Mouse (Mus musculus) midbrain, embryonic 12.5 days (tissue): Measurements from ENCODE around the gene Creb3l1. TPM values are rescaled to one million over a fixed set of nuclear protein-coding genes. Genes with fewer than 3 reads are reported as not detected.
A peak's percentile ranks its signal among the peaks of the same experiment; 100 is the strongest.

Source experiments
- ATAC-seq: fragments of 200-750 bp; cut with Nextera tagmentation; 2 replicates; pipeline ENCODE4 v1.8.0; 2017; ENCODE audit warnings: low read depth, moderate TSS enrichment, moderate library complexity; ENCODE audit not compliant: low FRiP score
- H3K27ac ChIP-seq: fragments of 300-500 bp; sonication (generic); replicated peaks from 2 replicates; pipeline ENCODE4 v1.5.1; 2016; ENCODE audit warnings: mild to moderate bottlenecking
- H3K27me3 ChIP-seq: fragments of 300-500 bp; sonication (generic); 2 replicates; pipeline ENCODE4 v1.6.1; 2016; ENCODE audit warnings: mild to moderate bottlenecking
- H3K36me3 ChIP-seq: fragments of 300-500 bp; sonication (generic); 2 replicates; pipeline ENCODE4 v1.6.1; 2016
- H3K4me1 ChIP-seq: fragments of 300-500 bp; sonication (generic); 2 replicates; pipeline ENCODE4 v1.6.1; 2016
- H3K4me2 ChIP-seq: fragments of 300-500 bp; sonication (generic); replicated peaks from 2 replicates; pipeline ENCODE4 v1.6.1; 2016; ENCODE audit warnings: mild to moderate bottlenecking, moderate library complexity
- H3K4me3 ChIP-seq: fragments of 300-500 bp; sonication (generic); 2 replicates; pipeline ENCODE4 v1.5.1; 2016; ENCODE audit warnings: mild to moderate bottlenecking
- H3K9ac ChIP-seq: fragments of 300-500 bp; sonication (generic); replicated peaks from 2 replicates; pipeline ENCODE4 v1.6.1; 2016; ENCODE audit warnings: mild to moderate bottlenecking, moderate library complexity
- H3K9me3 ChIP-seq: fragments of 300-500 bp; sonication (generic); 2 replicates; pipeline ENCODE4 v1.6.1; 2016; ENCODE audit warnings: mild to moderate bottlenecking
- WGBS: fragments of 180-500 bp; shearing (Covaris S2); methylation state at CpG from one replicate; pipeline ENCODE4 v1.1.7; 2016; 5-methylcytosine and 5-hydroxymethylcytosine counted together
- polyA plus RNA-seq: library from polyadenylated mRNA; unstranded; fragments of >200 nt; fragmentation: Nextera tagmentation; extraction: Ambion mirVana; gene quantifications from 2 replicates; pipeline ENCODE4 v1.2.1, GENCODE M21; 2016

The Creb3l1 gene
- polyA plus RNA-seq, 1 experiment from 2014 or later: 2.5 TPM

DNA sequence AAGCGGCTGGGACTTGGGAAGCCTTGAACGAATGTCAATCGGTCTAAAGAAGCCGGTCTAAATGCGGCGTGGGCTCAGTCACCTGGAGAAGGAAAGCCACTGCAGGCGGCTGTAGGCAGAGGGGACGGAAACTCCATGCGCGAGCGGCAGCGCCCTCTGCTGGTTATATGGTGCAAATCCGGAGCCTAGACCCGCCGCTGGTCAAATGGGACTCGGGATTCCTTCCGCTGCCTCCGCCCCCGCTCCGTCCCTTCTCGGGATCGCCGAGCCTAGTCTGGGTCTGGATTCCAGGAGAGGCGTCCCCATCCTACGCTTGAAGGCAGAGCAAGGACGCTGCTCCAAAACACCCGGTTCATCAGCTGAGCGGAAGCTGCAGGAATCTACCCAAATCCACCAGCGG lies 34.2 kb upstream of the Creb3l1 start:
- Histone ChIP-seq H3K4me1 (peaks cover 23% of the 10 kb centered on the region), H3K9me3 (no peaks in the 10 kb centered on the region), H3K27me3 (peaks cover 74% of the 10 kb centered on the region), H3K36me3 (no peaks in the 10 kb centered on the region), H3K4me2 (peak overlapping the region; percentile 98), H3K27ac (no peak overlapping the region), H3K4me3 (peak overlapping the region; percentile 68), H3K9ac (peak overlapping the region; percentile 72)
- WGBS: under 1% methylated on average over 29 of the region's 29 CpGs
- ATAC-seq: peak; percentile 39; the same call in 1 of the 2 replicates

DNA sequence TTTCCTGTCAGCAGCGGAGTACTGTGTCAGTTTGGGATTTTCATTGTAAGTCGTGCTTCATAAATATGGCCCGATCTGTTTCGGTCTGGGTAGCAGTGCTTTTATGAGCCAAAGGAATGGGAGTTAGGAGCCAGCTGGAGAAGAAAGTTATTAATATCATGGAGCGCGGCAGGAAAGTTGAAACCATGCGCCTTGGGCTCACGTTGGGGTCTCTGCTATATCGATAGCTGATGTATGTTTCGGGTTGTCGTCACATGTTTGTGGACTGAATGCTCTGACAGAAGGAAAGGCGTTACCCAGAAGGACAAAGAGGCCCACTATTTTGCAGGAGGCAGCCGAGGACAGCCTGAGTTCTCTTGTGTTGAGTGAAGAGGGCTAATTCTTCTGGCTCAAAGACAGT lies 32.5 kb upstream of the Creb3l1 start:
- Histone ChIP-seq H3K4me2 (no peak overlapping the region), H3K27ac (no peak overlapping the region), H3K36me3 (no peaks in the 10 kb centered on the region), H3K4me3 (no peak overlapping the region), H3K27me3 (peaks cover 84% of the 10 kb centered on the region), H3K9ac (no peak overlapping the region), H3K9me3 (no peaks in the 10 kb centered on the region), H3K4me1 (peaks cover 23% of the 10 kb centered on the region)
- no peak for ATAC-seq
- 82% methylated on average over 13 of the region's 13 CpGs for whole genome bisulfite sequencing

DNA sequence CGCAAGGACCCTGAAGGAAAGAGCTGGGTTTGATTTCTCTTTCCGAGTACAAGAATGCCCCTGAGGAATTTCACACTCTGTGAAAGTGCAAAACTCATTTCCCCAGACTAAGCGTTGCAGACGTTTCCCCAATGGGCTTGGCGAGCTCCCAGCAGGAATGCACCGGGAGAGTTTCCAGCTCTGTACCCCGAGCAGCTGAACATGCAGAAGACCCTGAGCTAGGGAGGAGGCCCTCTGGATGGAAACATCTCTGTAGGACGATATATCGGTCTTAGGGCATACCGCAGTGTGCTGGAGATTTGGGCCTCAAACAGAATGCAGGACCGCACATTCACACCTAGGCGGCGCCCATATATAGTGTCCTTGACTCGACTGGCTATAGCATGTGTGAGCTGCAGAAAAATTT lies 31.5 kb upstream of the Creb3l1 start:
- ATAC-seq: no peak
- peaks cover 85% of the 10 kb centered on the region for H3K27me3 ChIP-seq
- peak overlapping the region; percentile 36 for H3K4me3 ChIP-seq
- no peaks in the 10 kb centered on the region for H3K36me3 ChIP-seq
- H3K4me1 ChIP-seq: peaks cover 23% of the 10 kb centered on the region
- WGBS: 5% methylated on average over 14 of the region's 14 CpGs
- no peaks in the 10 kb centered on the region for H3K9me3 ChIP-seq
- H3K4me2 ChIP-seq: peak overlapping the region; percentile 62
- peak overlapping the region; percentile 40; the same call in 1 of the 2 replicates for H3K9ac ChIP-seq
- no peak overlapping the region; the same call in 1 of the 2 replicates for H3K27ac ChIP-seq

DNA sequence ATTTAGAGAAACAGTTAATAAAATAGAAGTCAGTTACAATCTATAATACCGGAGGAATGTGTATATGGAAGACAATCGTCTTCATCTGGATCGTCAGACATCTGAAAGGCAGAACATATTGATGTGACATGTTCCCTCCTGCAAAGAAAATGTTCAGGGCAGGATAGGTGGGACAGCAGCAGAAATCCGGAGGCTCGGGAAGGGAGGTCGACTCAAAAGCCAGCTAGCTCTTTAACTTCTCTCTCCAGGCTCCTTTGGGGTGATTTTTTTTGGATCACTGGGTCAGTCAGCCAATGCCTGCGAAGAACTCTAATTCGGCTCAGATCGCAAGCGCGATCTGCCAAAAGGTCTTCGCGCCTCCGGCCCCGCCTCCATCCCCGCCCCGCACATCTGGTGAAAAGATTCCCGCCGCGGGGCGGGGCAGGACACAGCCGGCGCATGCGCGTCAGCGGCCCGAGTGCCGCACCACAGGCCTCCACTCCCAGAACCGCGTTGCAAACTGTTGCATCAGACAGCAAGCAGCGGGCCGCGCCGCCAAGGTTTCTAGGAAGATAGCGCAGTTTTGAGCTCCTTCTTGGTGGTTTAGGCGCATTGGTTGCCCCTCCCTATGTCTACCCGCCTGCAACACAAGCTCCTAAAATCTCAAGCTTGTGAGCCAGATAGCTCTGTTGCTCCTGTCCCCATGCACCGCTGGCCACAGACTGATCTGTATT lies 31.0 kb upstream of the Creb3l1 start:
- Histone ChIP-seq H3K4me2 (peak overlapping the region; percentile 62), H3K9me3 (no peaks in the 10 kb centered on the region), H3K27me3 (peaks cover 80% of the 10 kb centered on the region), H3K36me3 (no peaks in the 10 kb centered on the region), H3K27ac (no peak overlapping the region; the same call in 1 of the 2 replicates), H3K4me3 (peak overlapping the region; percentile 36), H3K9ac (peak overlapping the region; percentile 40; the same call in 1 of the 2 replicates), H3K4me1 (peaks cover 23% of the 10 kb centered on the region)
- WGBS: 3% methylated on average over 38 of the region's 38 CpGs
- peak; percentile 48; the same call in 1 of the 2 replicates for ATAC-seq

DNA sequence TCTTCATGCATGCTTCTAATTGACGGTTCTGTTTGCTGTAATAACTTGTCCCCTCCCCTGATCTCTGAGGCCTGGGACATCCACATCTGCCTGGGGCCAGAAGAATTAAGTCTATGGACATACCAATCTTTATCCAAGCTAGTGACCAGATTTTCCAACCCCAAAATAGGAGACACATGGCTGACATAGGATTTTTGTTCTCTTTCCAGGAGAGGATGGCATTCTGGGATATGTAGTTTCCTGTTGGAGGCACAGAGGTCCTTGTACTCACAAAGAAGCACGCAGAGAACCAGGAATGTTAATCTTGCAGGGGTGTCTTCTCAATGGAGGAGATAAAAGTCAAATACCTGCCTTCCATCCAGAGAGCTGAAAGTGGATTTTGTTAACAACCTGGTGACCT lies 28.5 kb upstream of the Creb3l1 start:
- H3K36me3 ChIP-seq: no peaks in the 10 kb centered on the region
- WGBS: 50% methylated on average over 2 of the region's 2 CpGs
- H3K4me3 ChIP-seq: no peak overlapping the region
- no peak overlapping the region for H3K27ac ChIP-seq
- no peaks in the 10 kb centered on the region for H3K9me3 ChIP-seq
- H3K27me3 ChIP-seq: peaks cover 65% of the 10 kb centered on the region
- H3K9ac ChIP-seq: no peak overlapping the region
- H3K4me1 ChIP-seq: peaks cover 12% of the 10 kb centered on the region
- ATAC-seq: no peak
- no peak overlapping the region for H3K4me2 ChIP-seq

DNA sequence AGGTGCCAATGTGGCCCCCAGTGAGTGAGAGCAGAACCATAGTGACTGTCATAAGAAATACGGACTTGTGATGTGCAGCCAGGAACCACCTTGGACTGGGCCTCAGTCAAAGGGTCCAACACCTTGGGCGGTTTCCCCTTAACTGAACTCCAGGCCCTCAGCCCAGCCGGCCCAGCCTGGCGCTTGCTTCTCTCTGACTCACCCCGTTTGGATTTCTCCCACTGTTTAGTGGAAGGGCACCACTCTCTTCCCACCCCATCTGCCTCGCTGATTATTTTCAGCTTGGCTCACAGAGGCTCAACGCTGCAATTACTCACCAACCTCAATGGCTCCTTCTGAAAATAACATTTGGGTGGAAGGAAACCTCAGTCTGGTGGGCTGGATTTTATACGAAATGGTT lies 27.9 kb upstream of the Creb3l1 start:
- H3K4me1 ChIP-seq: peaks cover 12% of the 10 kb centered on the region
- H3K4me2 ChIP-seq: no peak overlapping the region
- H3K36me3 ChIP-seq: no peaks in the 10 kb centered on the region
- no peaks in the 10 kb centered on the region for H3K9me3 ChIP-seq
- H3K4me3 ChIP-seq: no peak overlapping the region
- ATAC-seq: no peak
- H3K27me3 ChIP-seq: peaks cover 59% of the 10 kb centered on the region
- H3K9ac ChIP-seq: no peak overlapping the region
- 88% methylated on average over 8 of the region's 8 CpGs for WGBS
- no peak overlapping the region for H3K27ac ChIP-seq

DNA sequence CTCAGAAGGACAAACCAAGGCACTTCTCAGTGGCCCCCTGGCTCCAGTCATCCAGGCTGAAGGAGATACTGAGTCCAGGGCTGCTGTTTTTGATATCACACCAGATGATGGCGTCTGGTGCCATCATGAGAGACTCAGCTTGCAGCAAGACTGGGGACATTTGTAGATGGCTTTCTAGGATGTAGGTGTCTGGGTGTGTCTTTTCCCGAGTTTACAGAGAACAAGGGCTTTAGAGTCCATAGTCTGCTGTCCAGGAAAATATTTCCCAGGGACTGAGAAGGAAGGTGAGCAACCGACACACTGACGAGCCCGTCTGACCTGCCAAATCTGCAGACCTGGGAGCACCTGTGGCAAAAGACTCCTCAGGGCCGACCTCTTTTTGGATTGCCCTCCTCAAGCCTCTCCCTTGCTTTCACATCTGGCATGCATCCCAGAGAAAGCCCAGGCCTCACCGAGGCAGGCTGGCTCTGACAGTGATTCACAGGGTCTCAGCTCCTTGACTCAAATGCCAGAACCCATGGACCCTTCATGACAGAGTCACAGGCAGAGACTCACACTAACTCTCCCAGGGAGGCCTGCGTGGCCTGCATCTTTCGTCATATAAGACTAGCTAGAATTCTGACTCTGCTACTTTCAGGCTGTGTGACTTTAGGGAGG lies 23.9 kb upstream of the Creb3l1 start:
- WGBS: 68% methylated on average over 9 of the region's 9 CpGs
- Histone ChIP-seq H3K9me3 (no peaks in the 10 kb centered on the region), H3K4me1 (no peaks in the 10 kb centered on the region; the same call in 1 of the 2 replicates), H3K27ac (no peak overlapping the region), H3K9ac (no peak overlapping the region), H3K36me3 (no peaks in the 10 kb centered on the region), H3K4me3 (no peak overlapping the region), H3K4me2 (no peak overlapping the region), H3K27me3 (peaks cover 26% of the 10 kb centered on the region)
- no peak for ATAC-seq

DNA sequence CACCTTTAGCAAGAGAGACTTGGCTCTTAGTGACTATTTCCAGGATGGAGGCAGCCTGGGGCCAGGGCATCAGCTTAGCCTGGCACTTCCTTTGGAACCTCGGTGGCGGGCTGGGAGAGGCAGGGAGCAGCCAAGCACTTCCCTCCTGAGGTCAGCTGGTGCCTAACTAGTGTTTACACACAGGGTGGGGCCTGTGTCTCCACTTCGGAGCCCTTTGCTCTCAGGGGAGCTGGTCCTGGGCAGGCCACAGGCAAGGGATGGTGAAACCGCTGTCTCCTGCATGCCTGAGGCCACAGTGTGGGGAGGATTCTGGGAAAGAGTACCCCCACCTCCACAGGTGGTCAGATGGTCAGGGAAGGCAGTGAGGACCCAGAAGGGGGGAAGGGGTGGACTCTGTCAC lies 23.3 kb upstream of the Creb3l1 start:
- no peak overlapping the region for H3K9ac ChIP-seq
- no peak overlapping the region for H3K27ac ChIP-seq
- H3K4me2 ChIP-seq: no peak overlapping the region
- H3K4me1 ChIP-seq: no peaks in the 10 kb centered on the region; the same call in 1 of the 2 replicates
- H3K4me3 ChIP-seq: no peak overlapping the region
- no peaks in the 10 kb centered on the region for H3K9me3 ChIP-seq
- no peaks in the 10 kb centered on the region for H3K36me3 ChIP-seq
- H3K27me3 ChIP-seq: peaks cover 20% of the 10 kb centered on the region
- no peak for ATAC-seq
- WGBS: 34% methylated on average over 4 of the region's 4 CpGs

DNA sequence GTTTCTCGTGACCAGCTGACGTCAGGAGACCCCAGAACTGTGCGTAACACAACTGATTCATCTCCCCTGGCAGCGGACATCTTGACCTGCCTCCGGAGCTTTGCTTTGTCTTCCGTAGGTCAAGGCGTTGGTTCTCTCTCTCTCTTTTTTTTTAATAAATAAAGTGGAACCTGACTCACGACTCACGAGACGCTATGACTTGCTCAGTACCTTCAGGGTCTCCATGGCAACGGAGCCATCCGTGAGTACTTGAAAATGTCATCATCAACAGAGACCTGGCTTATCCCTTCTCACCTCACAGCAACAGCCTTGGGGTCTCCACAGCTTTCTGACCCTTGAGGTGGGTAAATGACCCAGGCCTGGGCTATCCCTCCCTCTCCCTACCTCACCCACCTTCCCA lies 19.0 kb upstream of the Creb3l1 start:
- Histone ChIP-seq H3K4me3 (no peak overlapping the region), H3K36me3 (no peaks in the 10 kb centered on the region), H3K27me3 (0 out of 2 replicates have a peak, but pooled peaks cover 4% of the 10 kb centered on the region), H3K9ac (no peak overlapping the region), H3K9me3 (no peaks in the 10 kb centered on the region), H3K4me2 (no peak overlapping the region), H3K4me1 (no peaks in the 10 kb centered on the region; the same call in 1 of the 2 replicates), H3K27ac (no peak overlapping the region)
- WGBS: 78% methylated on average over 12 of the region's 12 CpGs
- no peak for ATAC-seq

DNA sequence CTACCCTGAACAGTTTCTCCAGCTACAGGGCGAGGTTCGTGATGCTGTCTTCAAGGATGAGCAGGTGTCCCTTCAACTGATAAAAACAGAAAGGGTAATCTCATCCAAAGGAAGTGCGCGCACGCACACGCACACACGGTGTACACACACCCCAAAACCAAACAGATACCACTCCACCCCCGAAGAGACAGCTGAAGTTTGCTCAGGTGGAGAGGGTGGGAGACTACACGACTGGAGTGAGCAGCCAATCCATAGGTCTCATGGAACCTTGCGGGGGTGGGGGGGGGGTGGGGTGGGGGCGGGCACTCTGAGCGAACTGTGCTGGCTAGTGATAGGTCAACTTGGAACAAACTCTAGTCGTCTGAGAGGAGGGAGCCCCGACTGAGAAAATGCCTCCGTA lies 17.2 kb upstream of the Creb3l1 start:
- no peak overlapping the region for H3K4me3 ChIP-seq
- no peak overlapping the region for H3K4me2 ChIP-seq
- ATAC-seq: no peak
- no peaks in the 10 kb centered on the region for H3K9me3 ChIP-seq
- 0 out of 2 replicates have a peak, but pooled peaks cover 4% of the 10 kb centered on the region for H3K27me3 ChIP-seq
- no peak overlapping the region for H3K9ac ChIP-seq
- no peaks in the 10 kb centered on the region for H3K4me1 ChIP-seq
- WGBS: 86% methylated on average over 15 of the region's 15 CpGs
- no peaks in the 10 kb centered on the region for H3K36me3 ChIP-seq
- H3K27ac ChIP-seq: no peak overlapping the region

DNA sequence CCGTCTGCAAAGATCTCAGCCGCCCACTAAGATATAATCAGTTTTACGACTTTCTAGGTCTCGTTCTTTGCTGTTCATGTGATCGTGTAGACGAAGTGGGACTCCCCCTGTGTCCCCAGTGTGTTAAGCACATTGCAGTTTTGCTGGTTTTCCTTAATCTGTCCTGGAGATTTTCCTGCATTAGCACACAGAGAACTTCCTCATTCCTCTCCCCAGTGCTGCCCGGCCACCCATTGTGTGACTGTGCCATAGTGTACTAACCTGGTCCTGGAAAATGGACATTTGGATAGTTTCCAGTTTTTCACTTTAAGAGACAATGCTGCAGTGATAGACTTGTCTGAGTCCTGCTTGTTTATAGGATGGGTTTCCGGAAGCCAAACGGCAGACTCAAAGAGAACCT lies 10.0 kb upstream of the Creb3l1 start:
- Histone ChIP-seq H3K9me3 (no peaks in the 10 kb centered on the region), H3K4me2 (no peak overlapping the region), H3K4me1 (0 out of 2 replicates have a peak, but pooled peaks cover 7% of the 10 kb centered on the region), H3K4me3 (no peak overlapping the region), H3K27ac (no peak overlapping the region), H3K36me3 (no peaks in the 10 kb centered on the region), H3K27me3 (no peaks in the 10 kb centered on the region), H3K9ac (no peak overlapping the region)
- no peak for ATAC-seq
- 88% methylated on average over 9 of the region's 9 CpGs for WGBS

DNA sequence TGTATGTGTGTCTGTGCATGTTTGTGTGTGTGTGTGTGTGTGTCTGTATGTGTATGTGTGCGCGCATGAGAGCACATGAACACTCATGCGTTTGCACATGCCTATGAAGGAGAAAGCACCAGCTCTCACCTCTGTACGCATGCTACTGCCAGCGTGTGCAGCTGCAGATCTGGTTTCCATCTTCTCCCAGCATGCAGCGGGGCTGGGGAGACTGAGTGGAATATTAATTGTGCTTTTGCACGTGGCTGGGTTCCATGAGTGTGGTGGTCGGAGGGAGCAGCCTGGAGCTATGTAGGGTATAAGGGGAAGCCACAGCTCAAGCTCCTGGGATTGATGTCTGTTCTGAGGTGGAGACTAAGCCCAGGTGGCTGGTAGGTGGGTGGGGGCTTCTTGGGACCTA lies 6.3 kb upstream of the Creb3l1 start:
- 80% methylated on average over 8 of the region's 8 CpGs for WGBS
- Histone ChIP-seq H3K9me3 (no peaks in the 10 kb centered on the region), H3K4me2 (no peak overlapping the region), H3K4me3 (no peak overlapping the region), H3K9ac (no peak overlapping the region), H3K27me3 (peaks cover 16% of the 10 kb centered on the region), H3K36me3 (no peaks in the 10 kb centered on the region), H3K27ac (no peak overlapping the region; the same call in 1 of the 2 replicates), H3K4me1 (0 out of 2 replicates have a peak, but pooled peaks cover 7% of the 10 kb centered on the region)
- no peak for ATAC-seq
